Mouse (Mus musculus): ENCODE measurements around the gene Hps5. TPM values are rescaled to one million over a fixed set of nuclear protein-coding genes. Genes with fewer than 3 reads are reported as not detected.

Gene Hps5
- polyA plus RNA-seq, 1 experiment from 2014 or later, result 22.7 TPM

GRCm38 (mm10) chr7:46814012-46814411 lies 18.1 kb upstream of the Hps5 start:
- no peak overlapping the region for H3K27ac ChIP-seq
- no peak overlapping the region for H3K4me2 ChIP-seq (replicated peaks)
- peaks cover 79% of the 10 kb centered on the region for H3K36me3 ChIP-seq
- H3K9me3 ChIP-seq, result no peaks in the 10 kb centered on the region
- no peak for ATAC-seq (ENCODE audit: low FRiP score, low read depth)
- WGBS, result 95% methylated on average over 4 of the region's 4 CpGs
- H3K9ac ChIP-seq, result no peak overlapping the region
- no peaks in the 10 kb centered on the region for H3K4me1 ChIP-seq
- no peaks in the 10 kb centered on the region for H3K27me3 ChIP-seq (replicated peaks)
- H3K4me3 ChIP-seq, result no peak overlapping the region

GRCm38 (mm10) chr7:46810325-46810724 lies 14.5 kb upstream of the Hps5 start:
- Histone ChIP-seq H3K9me3 (no peaks in the 10 kb centered on the region), H3K27me3 (replicated peaks) (no peaks in the 10 kb centered on the region), H3K4me1 (no peaks in the 10 kb centered on the region), H3K4me2 (replicated peaks) (no peak overlapping the region), H3K36me3 (peaks cover 67% of the 10 kb centered on the region), H3K9ac (no peak overlapping the region), H3K27ac (no peak overlapping the region), H3K4me3 (no peak overlapping the region)
- 97% methylated on average over 6 of the region's 6 CpGs for WGBS
- no peak for ATAC-seq (ENCODE audit: low FRiP score, low read depth)

- no peak for ATAC-seq (ENCODE audit: low FRiP score, low read depth)
- Histone ChIP-seq H3K9me3 (no peaks in the 10 kb centered on the region), H3K4me1 (peaks cover 19% of the 10 kb centered on the region), H3K4me3 (peak overlapping the region; percentile 97), H3K27me3 (replicated peaks) (no peaks in the 10 kb centered on the region), H3K9ac (peak overlapping the region; percentile 81), H3K4me2 (replicated peaks) (peak overlapping the region; percentile 78), H3K36me3 (peaks cover 9% of the 10 kb centered on the region; the same call in 1 of the 2 replicates), H3K27ac (no peak overlapping the region)
- 60% methylated on average over 6 of the region's 6 CpGs for WGBS
These were observed 915 bp upstream of the Hps5 start for GRCm38 (mm10) chr7:46796779-46797178.

- H3K4me3 ChIP-seq, result peak overlapping the region; percentile 97
- H3K9ac ChIP-seq, result peak overlapping the region; percentile 81
- ATAC-seq (ENCODE audit: low FRiP score, low read depth), result peak; percentile 63
- peaks cover 5% of the 10 kb centered on the region; the same call in 1 of the 2 replicates for H3K36me3 ChIP-seq
- peak overlapping the region; percentile 78 for H3K4me2 ChIP-seq (replicated peaks)
- H3K27me3 ChIP-seq (replicated peaks), result no peaks in the 10 kb centered on the region
- peaks cover 19% of the 10 kb centered on the region for H3K4me1 ChIP-seq
- under 1% methylated on average over 31 of the region's 31 CpGs for WGBS
- H3K27ac ChIP-seq, result no peak overlapping the region; the same call in 1 of the 2 replicates
- H3K9me3 ChIP-seq, result no peaks in the 10 kb centered on the region
These were observed 379 bp upstream of the Hps5 start for GRCm38 (mm10) chr7:46796206-46796679.

- H3K9me3 ChIP-seq, result no peaks in the 10 kb centered on the region
- 89% methylated on average over 4 of the region's 4 CpGs for WGBS
- peaks cover 6% of the 10 kb centered on the region for H3K36me3 ChIP-seq
- H3K4me1 ChIP-seq, result peaks cover 19% of the 10 kb centered on the region
- ATAC-seq (ENCODE audit: low FRiP score, low read depth), result no peak
- no peak overlapping the region for H3K9ac ChIP-seq
- no peak overlapping the region for H3K27ac ChIP-seq
- H3K4me3 ChIP-seq, result no peak overlapping the region
- no peaks in the 10 kb centered on the region for H3K27me3 ChIP-seq (replicated peaks)
- H3K4me2 ChIP-seq (replicated peaks), result 0 out of 2 replicates have a peak overlapping the region, but pooled peaks have one; percentile 14
These were observed 2.0 kb downstream of the Hps5 start for GRCm38 (mm10) chr7:46793871-46794270.

- Histone ChIP-seq H3K36me3 (peaks cover 41% of the 10 kb centered on the region), H3K27ac (no peak overlapping the region), H3K9ac (no peak overlapping the region), H3K27me3 (replicated peaks) (no peaks in the 10 kb centered on the region), H3K4me2 (replicated peaks) (no peak overlapping the region), H3K4me1 (no peaks in the 10 kb centered on the region; the same call in 1 of the 2 replicates), H3K9me3 (no peaks in the 10 kb centered on the region), H3K4me3 (no peak overlapping the region)
- no peak for ATAC-seq (ENCODE audit: low FRiP score, low read depth)
- WGBS, result 88% methylated on average over 5 of the region's 5 CpGs
These were observed 6.6 kb downstream of the Hps5 start for GRCm38 (mm10) chr7:46789177-46789849.

- Histone ChIP-seq H3K36me3 (peaks cover 74% of the 10 kb centered on the region), H3K4me1 (no peaks in the 10 kb centered on the region), H3K4me2 (replicated peaks) (no peak overlapping the region), H3K9me3 (no peaks in the 10 kb centered on the region), H3K9ac (no peak overlapping the region), H3K27me3 (replicated peaks) (no peaks in the 10 kb centered on the region), H3K27ac (no peak overlapping the region), H3K4me3 (no peak overlapping the region)
- no peak for ATAC-seq (ENCODE audit: low FRiP score, low read depth)
- 68% methylated on average over 4 of the region's 4 CpGs for WGBS
These were observed 25.2 kb downstream of the Hps5 start for GRCm38 (mm10) chr7:46770706-46771105.

- Histone ChIP-seq H3K4me3 (no peak overlapping the region), H3K9me3 (no peaks in the 10 kb centered on the region), H3K9ac (no peak overlapping the region), H3K4me1 (no peaks in the 10 kb centered on the region), H3K4me2 (replicated peaks) (no peak overlapping the region), H3K27ac (no peak overlapping the region), H3K27me3 (replicated peaks) (no peaks in the 10 kb centered on the region), H3K36me3 (peaks cover 69% of the 10 kb centered on the region)
- WGBS, result 95% methylated on average over 7 of the region's 7 CpGs
- no peak for ATAC-seq (ENCODE audit: low FRiP score, low read depth)
These were observed 27.4 kb downstream of the Hps5 start for GRCm38 (mm10) chr7:46768451-46768850.

- H3K4me2 ChIP-seq (replicated peaks), result no peak overlapping the region
- no peak for ATAC-seq (ENCODE audit: low FRiP score, low read depth)
- peaks cover 71% of the 10 kb centered on the region for H3K36me3 ChIP-seq
- no peak overlapping the region for H3K4me3 ChIP-seq
- no peak overlapping the region for H3K9ac ChIP-seq
- no peaks in the 10 kb centered on the region for H3K9me3 ChIP-seq
- H3K27ac ChIP-seq, result no peak overlapping the region
- H3K4me1 ChIP-seq, result no peaks in the 10 kb centered on the region
- H3K27me3 ChIP-seq (replicated peaks), result no peaks in the 10 kb centered on the region
These were observed 28.5 kb downstream of the Hps5 start for GRCm38 (mm10) chr7:46767371-46767770.

GRCm38 (mm10) chr7:46764672-46765071 lies 31.2 kb downstream of the Hps5 start:
- Histone ChIP-seq H3K9ac (no peak overlapping the region), H3K9me3 (no peaks in the 10 kb centered on the region), H3K4me3 (no peak overlapping the region), H3K27me3 (replicated peaks) (no peaks in the 10 kb centered on the region), H3K4me2 (replicated peaks) (no peak overlapping the region), H3K36me3 (peaks cover 84% of the 10 kb centered on the region), H3K27ac (no peak overlapping the region), H3K4me1 (no peaks in the 10 kb centered on the region)
- 95% methylated on average over 8 of the region's 8 CpGs for WGBS
- no peak for ATAC-seq (ENCODE audit: low FRiP score, low read depth)

GRCm38 (mm10) chr7:46762601-46763000 lies 33.3 kb downstream of the Hps5 start:
- Histone ChIP-seq H3K36me3 (peaks cover 70% of the 10 kb centered on the region), H3K9me3 (no peaks in the 10 kb centered on the region), H3K9ac (no peak overlapping the region), H3K4me3 (no peak overlapping the region), H3K27ac (no peak overlapping the region), H3K27me3 (replicated peaks) (no peaks in the 10 kb centered on the region), H3K4me1 (no peaks in the 10 kb centered on the region), H3K4me2 (replicated peaks) (no peak overlapping the region)
- no peak for ATAC-seq (ENCODE audit: low FRiP score, low read depth)
- 94% methylated on average over 5 of the region's 5 CpGs for WGBS

- H3K9me3 ChIP-seq, result no peaks in the 10 kb centered on the region
- no peaks in the 10 kb centered on the region for H3K4me1 ChIP-seq
- no peak overlapping the region for H3K4me3 ChIP-seq
- peaks cover 62% of the 10 kb centered on the region for H3K36me3 ChIP-seq
- H3K9ac ChIP-seq, result no peak overlapping the region
- H3K4me2 ChIP-seq (replicated peaks), result no peak overlapping the region
- 77% methylated on average over 11 of the region's 11 CpGs for WGBS
- no peak overlapping the region for H3K27ac ChIP-seq
- ATAC-seq (ENCODE audit: low FRiP score, low read depth), result no peak
- H3K27me3 ChIP-seq (replicated peaks), result no peaks in the 10 kb centered on the region
These were observed 34.6 kb downstream of the Hps5 start for GRCm38 (mm10) chr7:46761049-46761795.

Data from neural tube, embryonic 12.5 days (tissue).